Mouse (Mus musculus) G1E-ER4 (cell line): ENCODE results near the gene Prss2. TPM values are rescaled to one million over a fixed set of nuclear protein-coding genes. Genes with fewer than 3 reads are reported as not detected.

Experiments
- GATA1 ChIP-seq: IDR thresholded peaks from one replicate; pipeline ENCODE4 v1.8.0; 2012; ENCODE audit warnings: low read length, inconsistent platforms
- polyA plus RNA-seq: library from polyadenylated mRNA; stranded (reverse); fragments of >175 nt; gene quantifications from 2 replicates; pipeline ENCODE4 v1.2.3, GENCODE M21; 2012

The Prss2 gene
- polyA plus RNA-seq, result not detected in 2 replicates

GRCm38 (mm10) chr6:41521487-41521886 lies at the start of gene Prss2:
Gene Prss2 (plus strand): TSS chr6:41521787.
- no peak for TF ChIP-seq GATA1

GRCm38 (mm10) chr6:41499374-41499773 lies 22.2 kb upstream of the Prss2 start:
- no peak for TF ChIP-seq GATA1

DNA sequence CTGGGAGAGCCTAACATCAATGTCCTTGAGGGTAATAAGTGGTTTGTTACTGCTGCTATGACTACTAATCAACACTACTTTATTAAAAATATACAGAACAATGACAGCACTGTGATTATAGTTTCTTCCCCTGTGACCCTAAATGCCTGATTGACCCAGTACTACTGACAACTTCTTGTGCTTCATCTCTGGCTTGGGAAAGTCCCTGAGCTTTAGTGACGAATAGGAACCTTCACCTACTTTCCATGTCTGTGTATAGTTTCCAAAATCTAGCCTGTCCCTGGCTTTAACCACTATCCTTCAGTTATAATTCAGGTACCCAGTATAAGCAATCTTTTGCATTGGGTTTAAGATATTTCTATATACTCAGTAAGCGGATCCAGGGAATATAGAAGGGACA lies 16.7 kb upstream of the Prss2 start:
- no peak for TF ChIP-seq GATA1

DNA sequence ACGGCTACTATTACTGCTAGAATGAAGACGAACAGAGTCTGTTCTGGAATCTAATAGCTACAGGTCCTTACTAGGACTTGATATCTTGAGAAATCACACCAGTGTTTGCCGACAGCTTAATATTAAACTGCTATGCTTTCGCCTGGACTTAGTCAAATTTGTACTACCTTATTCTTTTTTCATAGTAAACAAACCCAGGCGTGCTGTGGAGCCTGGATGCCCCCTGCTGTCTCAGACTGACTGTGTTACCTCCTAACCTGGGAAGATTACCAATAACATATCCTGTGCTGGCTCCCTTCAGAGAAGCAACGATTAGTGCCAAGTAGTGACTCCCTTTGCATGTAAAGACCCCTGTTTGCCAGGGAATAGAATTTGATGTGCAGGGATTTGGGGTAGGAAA lies 16.3 kb upstream of the Prss2 start:
- TF ChIP-seq GATA1, result no peak

DNA sequence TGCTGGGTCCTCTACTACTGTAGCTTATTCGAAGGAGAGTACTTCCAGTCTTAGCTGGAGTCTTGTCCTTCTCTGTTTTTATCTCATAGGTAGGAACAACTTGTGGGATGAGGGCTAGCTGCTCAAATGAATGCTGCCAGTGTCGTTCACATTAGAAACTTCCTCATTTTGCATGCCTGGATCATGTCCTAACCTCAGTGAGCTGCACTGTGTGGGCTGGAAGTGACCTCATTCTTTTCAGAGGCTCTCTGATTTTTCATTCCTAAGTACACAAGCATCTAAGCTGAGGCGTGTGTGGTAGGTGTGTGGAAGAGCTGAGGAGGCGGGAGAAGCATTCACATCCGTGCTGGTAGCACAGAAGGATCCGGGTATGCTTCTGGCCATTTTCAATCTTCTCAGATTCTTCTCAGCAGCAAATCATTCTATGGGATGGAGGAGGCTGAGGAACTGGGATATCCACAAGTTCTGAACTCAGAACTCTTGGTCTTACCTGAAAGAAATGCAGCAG lies 3.5 kb upstream of the Prss2 start:
- no peak for TF ChIP-seq GATA1

DNA sequence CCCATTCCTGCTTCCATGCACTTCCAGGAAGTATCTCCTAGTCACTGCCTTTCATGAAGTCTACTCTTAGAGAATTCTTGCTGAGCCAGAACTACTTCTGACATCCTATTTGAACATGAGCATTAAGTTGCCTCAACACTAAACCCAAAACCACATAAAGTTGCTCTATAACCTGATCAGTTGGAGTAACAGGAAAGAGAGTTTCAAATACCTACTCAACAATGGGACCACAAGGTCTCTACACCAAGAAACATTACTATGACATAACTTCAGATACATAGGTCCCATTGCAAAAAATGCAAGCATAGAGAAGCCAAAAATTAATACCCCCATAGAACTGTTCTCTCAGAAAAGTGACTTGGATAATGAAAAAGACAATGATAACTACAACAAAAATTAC lies 4.9 kb downstream of the Prss2 start:
- TF ChIP-seq GATA1, result no peak

- TF ChIP-seq GATA1, result no peak
These were observed 5.8 kb downstream of the Prss2 start for GRCm38 (mm10) chr6:41527402-41527801.

GRCm38 (mm10) chr6:41532181-41532580 lies 10.6 kb downstream of the Prss2 start:
- no peak for TF ChIP-seq GATA1

DNA sequence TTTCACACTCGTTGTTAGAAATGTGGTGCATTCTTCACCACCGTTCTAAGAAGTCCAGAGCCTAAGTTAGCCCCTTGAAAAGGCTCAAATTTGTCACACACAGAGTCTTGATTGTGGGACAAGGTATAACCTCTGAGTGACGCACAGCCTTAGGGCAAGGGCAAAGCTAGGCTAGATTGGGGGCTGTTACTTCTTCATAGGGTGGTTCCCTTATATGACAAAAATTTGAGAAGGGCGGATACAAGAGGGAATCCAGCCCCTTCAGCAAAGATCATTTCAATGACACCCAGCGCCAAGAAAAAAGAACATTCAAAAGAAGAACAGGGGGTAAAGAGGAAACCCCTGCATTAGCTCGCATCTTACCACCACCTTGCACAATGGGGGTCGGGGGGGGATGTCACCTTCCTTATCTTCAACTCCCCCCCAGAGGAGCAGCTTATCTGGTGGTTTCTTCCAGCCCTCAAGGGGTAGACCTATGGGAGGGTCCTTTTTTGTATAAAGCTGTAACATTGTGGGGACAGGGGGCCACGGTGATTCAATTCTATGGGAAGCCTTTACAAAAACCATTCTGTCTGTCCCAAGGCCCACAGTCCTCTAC lies 11.2 kb downstream of the Prss2 start:
- no peak for TF ChIP-seq GATA1

DNA sequence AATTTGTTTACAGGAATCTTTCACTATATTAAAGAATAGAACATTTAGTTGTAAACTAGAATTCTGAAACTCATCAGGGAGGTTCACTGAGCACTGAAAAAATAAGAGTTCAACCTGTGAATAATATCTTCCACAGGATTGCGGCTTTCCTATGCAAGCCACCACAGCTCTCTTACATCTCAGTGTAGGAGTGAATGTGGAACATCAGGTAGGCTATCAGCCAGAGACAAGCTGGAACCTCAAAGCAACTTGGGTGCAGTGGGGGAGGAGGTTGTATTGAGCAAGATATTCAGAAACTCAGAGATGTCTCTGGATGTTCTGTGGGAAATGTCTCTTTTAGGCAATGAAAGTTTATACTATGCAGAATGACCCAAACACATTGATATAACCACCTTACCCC lies 15.8 kb downstream of the Prss2 start:
- TF ChIP-seq GATA1, result no peak

GRCm38 (mm10) chr6:41540746-41541145 lies 19.2 kb downstream of the Prss2 start:
- TF ChIP-seq GATA1, result no peak

- TF ChIP-seq GATA1, result no peak
These were observed 20.2 kb downstream of the Prss2 start for GRCm38 (mm10) chr6:41541746-41542145.

DNA sequence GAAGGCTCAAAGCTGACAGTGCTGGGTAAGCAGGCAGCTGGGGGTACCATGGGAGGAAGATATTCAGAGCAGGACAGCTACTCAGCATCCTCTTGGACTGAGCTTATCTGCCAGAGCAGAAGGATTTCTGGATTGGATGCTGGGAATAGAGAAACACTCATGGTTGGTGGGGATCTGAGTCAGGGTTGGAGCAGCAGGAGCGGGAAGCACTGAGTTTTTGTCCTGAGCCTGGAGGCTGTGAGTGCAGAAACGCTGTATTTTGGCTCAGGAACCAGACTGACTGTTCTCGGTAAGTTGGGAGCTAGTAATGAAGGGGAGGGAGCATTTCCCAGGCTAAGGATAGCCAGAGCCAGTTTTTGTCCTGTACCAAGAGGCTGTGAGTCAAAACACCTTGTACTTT lies 21.4 kb downstream of the Prss2 start:
- no peak for TF ChIP-seq GATA1

- no peak for TF ChIP-seq GATA1
These were observed 21.9 kb downstream of the Prss2 start for GRCm38 (mm10) chr6:41543411-41544050.

DNA sequence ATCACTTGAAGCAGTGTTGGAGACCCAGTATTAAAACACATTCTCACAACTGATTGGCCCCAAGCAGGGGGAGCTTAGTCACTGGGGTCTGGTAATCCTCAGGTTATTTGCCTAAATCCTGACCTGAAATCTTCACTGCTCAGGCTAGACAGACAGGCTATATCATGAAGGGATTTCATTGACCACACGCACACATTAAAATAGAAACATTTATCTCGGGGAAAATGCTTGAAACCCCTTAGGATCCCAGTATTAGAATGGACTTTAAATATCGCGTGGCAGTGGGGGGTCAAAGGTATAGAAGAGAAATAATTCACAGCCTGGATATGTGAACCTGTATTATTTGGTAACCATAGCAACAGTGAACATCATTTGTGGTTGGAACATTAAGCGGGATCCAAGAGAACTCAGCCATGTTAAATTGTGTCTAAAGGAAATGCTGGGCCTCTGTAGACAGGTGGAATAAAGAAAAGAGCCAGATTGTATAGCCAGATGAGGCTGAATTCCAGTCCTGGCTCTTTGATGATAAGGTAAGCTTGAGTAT lies 22.9 kb downstream of the Prss2 start:
- no peak for TF ChIP-seq GATA1

GRCm38 (mm10) chr6:41545266-41545665 lies 23.7 kb downstream of the Prss2 start:
- TF ChIP-seq GATA1, result no peak
